Mouse (Mus musculus) MEL (cell line): ENCODE measurements around the gene Daxx. TPM values are rescaled to one million over a fixed set of nuclear protein-coding genes. Genes with fewer than 3 reads are reported as not detected.

Experiments used
- DNase-seq: peaks from one replicate; pipeline ENCODE4 v3.0.0; 2011; ENCODE audit warnings: low read depth, low spot score
- H3K27ac ChIP-seq: 2 replicates; pipeline ENCODE4 v1.5.1; 2012; ENCODE audit warnings: low read depth, mild to moderate bottlenecking, control low read depth, low read length, moderate library complexity; ENCODE audit not compliant: control insufficient read depth
- H3K27me3 ChIP-seq, 2 experiments: fragments of 150-350 bp in 1 of 2; sonication (generic) in 1 of 2; 2 replicates each; pipeline ENCODE4 v1.6.1; 2012; ENCODE audit warnings: low read length in 2 of 2, mild to moderate bottlenecking in 2 of 2, improper control_type of control experiment in 1 of 2, moderate library complexity in 1 of 2; ENCODE audit not compliant: insufficient read depth in 2 of 2, control insufficient read depth in 1 of 2
- H3K36me3 ChIP-seq, 2 experiments: 2 replicates each; pipeline ENCODE4 v1.6.1; 2012 to 2014; ENCODE audit warnings: low read length in 2 of 2, improper control_type of control experiment in 1 of 2, inconsistent platforms in 1 of 2, mild to moderate bottlenecking in 1 of 2; ENCODE audit not compliant: insufficient read depth in 2 of 2, control insufficient read depth in 1 of 2
- H3K4me1 ChIP-seq, 2 experiments: fragments of 150-350 bp in 1 of 2; sonication (generic) in 1 of 2; 2 replicates each; pipeline ENCODE4 v1.6.1; 2012; ENCODE audit warnings: low read length in 2 of 2, improper control_type of control experiment in 1 of 2, mild to moderate bottlenecking in 1 of 2; ENCODE audit not compliant: insufficient read depth in 2 of 2, control insufficient read depth in 1 of 2
- H3K4me3 ChIP-seq, 2 experiments: fragments of 150-350 bp in 1 of 2; sonication (generic) in 1 of 2; 2 replicates each; pipeline ENCODE4 v1.5.1; 2012; ENCODE audit warnings: low read depth in 2 of 2, low read length in 2 of 2, mild to moderate bottlenecking in 2 of 2, moderate library complexity in 2 of 2, control low read depth in 1 of 2, improper control_type of control experiment in 1 of 2; ENCODE audit not compliant: control insufficient read depth in 1 of 2, insufficient read depth in 1 of 2
- H3K79me2 ChIP-seq: 2 replicates; pipeline ENCODE4 v1.6.1; 2012; ENCODE audit warnings: mild to moderate bottlenecking, low read length, moderate library complexity; ENCODE audit not compliant: control insufficient read depth, poor library complexity, insufficient read depth
- H3K9ac ChIP-seq: 2 replicates; pipeline ENCODE4 v1.6.1; 2012; ENCODE audit warnings: low read depth, mild to moderate bottlenecking, control low read depth, low read length, moderate library complexity; ENCODE audit not compliant: control insufficient read depth, poor library complexity, severe bottlenecking
- H3K9me3 ChIP-seq: fragments of 150-350 bp; sonication (generic); replicated peaks from 2 replicates; pipeline ENCODE4 v1.6.1; 2012; ENCODE audit warnings: mild to moderate bottlenecking, low read length, improper control_type of control experiment, moderate library complexity; ENCODE audit not compliant: insufficient read depth
- BHLHE40 ChIP-seq: IDR thresholded peaks from 2 replicates; pipeline ENCODE4 v1.6.1; 2012; ENCODE audit warnings: low read depth, mild to moderate bottlenecking, inconsistent platforms, low read length, improper control_type of control experiment, borderline replicate concordance
- CHD1 ChIP-seq: IDR thresholded peaks from 2 replicates; pipeline ENCODE4 v1.6.1; 2012; ENCODE audit warnings: low read depth, mild to moderate bottlenecking, inconsistent platforms, low read length, improper control_type of control experiment
- CHD2 ChIP-seq: IDR thresholded peaks from 2 replicates; pipeline ENCODE4 v1.6.1; 2011; ENCODE audit warnings: low read length, improper control_type of control experiment
- CTCF ChIP-seq, 3 experiments: IDR thresholded peaks in 2 of 3; conservative IDR thresholded peaks in 1 of 3; 2 replicates each; pipeline ENCODE4 v1.5.1; 2011 to 2012; ENCODE audit warnings: low read length in 3 of 3, low read depth in 2 of 3, mild to moderate bottlenecking in 2 of 3, improper control_type of control experiment in 1 of 3, inconsistent platforms in 1 of 3, mixed read lengths in 1 of 3, moderate library complexity in 1 of 3; ENCODE audit not compliant: control insufficient read depth in 1 of 3, insufficient read depth in 1 of 3, poor library complexity in 1 of 3, severe bottlenecking in 1 of 3
- E2F4 ChIP-seq: IDR thresholded peaks from 2 replicates; pipeline ENCODE4 v1.6.1; 2011; ENCODE audit warnings: low read depth, low read length, improper control_type of control experiment, borderline replicate concordance
- ELF1 ChIP-seq: IDR thresholded peaks from 2 replicates; pipeline ENCODE4 v1.6.1; 2014; ENCODE audit warnings: low read depth, mild to moderate bottlenecking, inconsistent platforms, low read length, improper control_type of control experiment, moderate library complexity
- EP300 ChIP-seq, 2 experiments: IDR thresholded peaks; 2 replicates each; pipeline ENCODE4 v1.6.1; 2011; ENCODE audit warnings: improper control_type of control experiment in 2 of 2, low read length in 2 of 2, low read depth in 1 of 2, mild to moderate bottlenecking in 1 of 2
- KAT2A ChIP-seq: conservative IDR thresholded peaks from 2 replicates; pipeline ENCODE4 v1.6.1; 2012; ENCODE audit warnings: low read depth, low read length, improper control_type of control experiment, inconsistent platforms
- MAZ ChIP-seq: IDR thresholded peaks from 2 replicates; pipeline ENCODE4 v1.6.1; 2012; ENCODE audit warnings: low read depth, mild to moderate bottlenecking, inconsistent platforms, low read length, improper control_type of control experiment
- NRF1 ChIP-seq: IDR thresholded peaks from 2 replicates; pipeline ENCODE4 v1.6.1; 2014; ENCODE audit warnings: low read depth, mild to moderate bottlenecking, inconsistent platforms, low read length, improper control_type of control experiment, moderate library complexity; ENCODE audit not compliant: poor library complexity, insufficient read depth, severe bottlenecking
- POLR2AphosphoS2 ChIP-seq: IDR thresholded peaks from 2 replicates; pipeline ENCODE4 v1.6.1; 2011; ENCODE audit warnings: low read length, improper control_type of control experiment
- USF1 ChIP-seq: IDR thresholded peaks from 2 replicates; pipeline ENCODE4 v1.6.1; 2014; ENCODE audit warnings: low read depth, mild to moderate bottlenecking, inconsistent platforms, low read length, improper control_type of control experiment, moderate library complexity
- ZC3H11A ChIP-seq: IDR thresholded peaks from 2 replicates; pipeline ENCODE4 v1.6.1; 2012; ENCODE audit warnings: low read depth, mild to moderate bottlenecking, inconsistent platforms, low read length, improper control_type of control experiment
- ZMIZ1 ChIP-seq: IDR thresholded peaks from 2 replicates; pipeline ENCODE4 v1.6.1; 2012; ENCODE audit warnings: low read depth, mild to moderate bottlenecking, inconsistent platforms, low read length, improper control_type of control experiment, moderate library complexity
- polyA plus RNA-seq, 2 experiments: library from polyadenylated mRNA; stranded (reverse) in 1 of 2; unstranded in 1 of 2; fragments of >175 nt in 1 of 2; fragments of >200 nt in 1 of 2; gene quantifications; 2 replicates each; pipeline versions ENCODE4 v1.2.1 to v1.2.4; 2012; ENCODE audit warnings: low replicate concordance in 2 of 2, low read depth in 1 of 2; ENCODE audit not compliant: insufficient read length in 2 of 2, insufficient read depth in 1 of 2, missing spikeins in 1 of 2
- total RNA-seq: library from RNA; depleted of rRNA; stranded (reverse); fragments of 300-350 nt; gene quantifications from 2 replicates; pipeline ENCODE4 v1.2.3, GENCODE M21; 2012

Gene Daxx
- total and polyA plus RNA-seq, 3 experiments = 40.6 to 68.0 TPM; not detected in 1

DNA sequence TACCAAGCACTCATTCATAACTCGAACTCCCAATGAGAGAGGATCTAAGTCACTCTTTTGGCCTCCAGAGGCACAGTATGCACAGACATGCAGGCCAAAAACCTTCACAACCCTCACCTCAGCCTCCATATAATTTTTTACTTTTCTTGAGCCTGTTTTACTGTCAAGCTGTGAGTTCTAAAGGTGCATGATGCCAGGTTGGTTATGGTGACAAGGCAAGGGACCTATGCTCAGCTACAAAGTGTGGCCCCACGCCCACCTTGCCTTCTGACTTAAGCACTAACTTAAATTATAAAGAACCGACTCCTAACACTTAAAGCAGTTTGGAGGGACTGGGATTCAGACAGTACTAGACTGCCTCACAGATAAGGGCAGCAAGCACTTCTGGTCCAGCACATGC is 44.1 kb downstream of the Daxx start:
- Histone ChIP-seq H3K4me3 (peak overlapping the region; percentile 82 to 87), H3K4me1 (peaks cover 0 to 13% of the 10 kb centered on the region in 2 experiments; a peak in 2 of 4 replicates), H3K27ac (peak overlapping the region; percentile 95), H3K27me3 (no peaks in the 10 kb centered on the region), H3K79me2 (peaks cover 40% of the 10 kb centered on the region), H3K36me3 (peaks cover 10 to 18% of the 10 kb centered on the region in 2 experiments), H3K9me3 (no peaks in the 10 kb centered on the region), H3K9ac (peak overlapping the region; percentile 99)
- TF ChIP-seq CHD1 = peak; percentile 73; the same call in 1 of the 2 replicates
- TF ChIP-seq EP300 (IDR thresholded peaks at IDR 0.05; ENCODE audit: low read depth in 1 of 2, low read length in 2 of 2) = no peak
- DNase-seq = no peak

DNA sequence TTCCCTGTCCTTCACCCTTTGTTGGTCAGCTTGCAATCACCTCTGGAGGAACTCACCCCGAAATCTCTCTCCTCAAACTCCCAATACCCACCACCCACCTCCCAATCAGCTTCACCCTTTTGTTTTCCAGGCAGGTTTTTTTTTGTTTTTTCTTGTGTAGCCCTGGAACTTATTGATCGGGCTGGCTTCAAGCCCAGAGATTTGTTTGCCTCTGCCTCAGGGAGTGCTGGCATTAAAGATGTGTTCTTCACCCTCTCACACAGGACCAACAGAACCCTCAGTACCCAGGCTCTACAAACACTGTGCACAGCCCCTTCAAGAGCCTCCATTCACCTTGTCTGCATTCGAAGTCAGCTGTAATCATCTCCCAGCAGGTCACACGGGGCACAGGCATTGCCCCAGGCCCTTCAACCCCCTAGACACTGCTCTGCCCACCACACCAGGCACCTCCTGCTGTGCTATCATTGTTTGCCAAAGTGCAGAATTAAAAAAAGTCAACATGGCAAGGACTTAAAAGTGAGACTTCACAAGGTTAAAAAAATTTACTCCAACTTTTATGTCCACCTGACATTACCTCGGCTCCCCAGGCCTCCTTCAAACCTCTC is 44.8 kb downstream of the Daxx start:
- H3K27ac ChIP-seq = peak overlapping the region; percentile 85
- no peaks in the 10 kb centered on the region for H3K27me3 ChIP-seq
- H3K9me3 ChIP-seq = no peaks in the 10 kb centered on the region
- DNase-seq = no peak
- peak overlapping the region; percentile 99 for H3K9ac ChIP-seq
- peaks cover 10 to 18% of the 10 kb centered on the region in 2 experiments for H3K36me3 ChIP-seq
- peaks cover 40% of the 10 kb centered on the region for H3K79me2 ChIP-seq
- H3K4me1 ChIP-seq = peaks cover 0 to 13% of the 10 kb centered on the region in 2 experiments; a peak in 2 of 4 replicates
- peak overlapping the region; percentile 82 to 87 for H3K4me3 ChIP-seq
- TF ChIP-seq CHD2 (no peak), KAT2A (no peak), E2F4 (no peak), CTCF (IDR thresholded peaks at IDR 0.05 in 2 of 3, conservative IDR thresholded peaks at IDR 0.05 in 1 of 3; ENCODE audit: control insufficient read depth in 1 of 3, insufficient read depth in 1 of 3, low read depth in 2 of 3, low read length in 3 of 3, poor library complexity in 1 of 3, severe bottlenecking in 1 of 3) (no peak), ZMIZ1 (no peak), POLR2AphosphoS2 (no peak), ZC3H11A (no peak), USF1 (no peak), NRF1 (no peak), BHLHE40 (no peak), MAZ (no peak), ELF1 (no peak)
